Mouse (Mus musculus) hindbrain, embryonic 16.5 days (tissue): ENCODE results near the gene Ier5. TPM values are rescaled to one million over a fixed set of nuclear protein-coding genes. Genes with fewer than 3 reads are reported as not detected.

Experiments
- ATAC-seq: fragments of 200-750 bp; cut with Nextera tagmentation; 2 replicates; pipeline ENCODE4 v1.8.0; 2017; ENCODE audit warnings: moderate TSS enrichment, moderate library complexity
- H3K27ac ChIP-seq: fragments of 300-500 bp; sonication (generic); 2 replicates; pipeline ENCODE4 v1.5.1; 2014; ENCODE audit warnings: low read depth, mild to moderate bottlenecking, control low read depth, low read length, moderate library complexity
- H3K27me3 ChIP-seq: fragments of 300-500 bp; sonication (generic); replicated peaks from 2 replicates; pipeline ENCODE4 v1.6.1; 2014; ENCODE audit warnings: low read length; ENCODE audit not compliant: control insufficient read depth, insufficient read depth
- H3K36me3 ChIP-seq: fragments of 300-500 bp; sonication (generic); 2 replicates; pipeline ENCODE4 v1.6.1; 2014; ENCODE audit warnings: mild to moderate bottlenecking, low read length, moderate library complexity, mixed read lengths; ENCODE audit not compliant: control insufficient read depth, insufficient read depth
- H3K4me1 ChIP-seq: fragments of 300-500 bp; sonication (generic); 2 replicates; pipeline ENCODE4 v1.6.1; 2014; ENCODE audit warnings: low read depth, low read length; ENCODE audit not compliant: control insufficient read depth, insufficient read depth
- H3K4me2 ChIP-seq: fragments of 300-500 bp; sonication (generic); 2 replicates; pipeline ENCODE4 v1.6.1; 2014; ENCODE audit warnings: mild to moderate bottlenecking, low read length, control low read depth, moderate library complexity
- H3K4me3 ChIP-seq: fragments of 300-500 bp; sonication (generic); 2 replicates; pipeline ENCODE4 v1.5.1; 2014; ENCODE audit warnings: mild to moderate bottlenecking, low read length, control low read depth, moderate library complexity
- H3K9ac ChIP-seq: fragments of 300-500 bp; sonication (generic); 2 replicates; pipeline ENCODE4 v1.6.1; 2014; ENCODE audit warnings: low read depth, mild to moderate bottlenecking, control low read depth, low read length, moderate library complexity
- H3K9me3 ChIP-seq: fragments of 300-500 bp; sonication (generic); 2 replicates; pipeline ENCODE4 v1.6.1; 2014; ENCODE audit warnings: mild to moderate bottlenecking, low read length, moderate library complexity; ENCODE audit not compliant: control insufficient read depth
- WGBS: fragments of 180-500 bp; shearing (Covaris S2); extraction: QIAGEN DNeasy Blood & Tissue Kit; methylation state at CpG from one replicate; pipeline ENCODE4 v1.1.7; 2014; 5-methylcytosine and 5-hydroxymethylcytosine counted together
- polyA plus RNA-seq: library from polyadenylated mRNA; unstranded; fragments of >200 nt; fragmentation: Nextera tagmentation; extraction: Ambion mirVana; gene quantifications from 2 replicates; pipeline ENCODE4 v1.2.1, GENCODE M21; 2015

Gene Ier5
- polyA plus RNA-seq, 1 experiment from 2014 or later: 5.5 TPM

DNA sequence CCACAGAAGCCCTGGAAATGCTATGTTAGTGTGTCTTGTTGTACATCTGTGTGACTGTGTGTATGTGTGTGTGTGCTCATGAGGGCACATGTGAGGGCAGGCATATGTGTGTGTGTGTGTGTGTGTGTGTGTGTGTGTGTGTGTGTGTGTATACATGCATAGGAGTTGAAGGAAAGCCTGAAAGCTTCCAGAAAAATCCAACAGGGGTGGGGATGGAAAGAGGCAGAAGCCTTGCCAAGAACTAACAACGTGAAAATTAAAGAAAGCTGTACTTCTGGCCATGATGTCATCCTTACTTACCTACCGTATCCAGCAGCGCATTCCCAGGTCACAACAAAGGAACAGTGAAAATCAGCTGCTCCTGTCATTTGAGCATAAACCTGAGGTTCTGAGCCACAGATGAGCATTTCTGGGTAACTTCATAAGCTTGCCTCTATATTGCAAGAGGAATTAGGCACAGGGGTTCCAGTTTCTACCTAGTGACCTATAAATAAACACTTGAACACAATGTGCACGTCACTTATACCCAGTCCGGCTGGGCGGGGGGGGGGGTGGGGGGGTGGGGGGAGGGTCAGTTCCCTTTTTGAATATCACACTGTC lies 45.0 kb downstream of the Ier5 start:
- Histone ChIP-seq H3K36me3 (no peaks in the 10 kb centered on the region), H3K9ac (no peak overlapping the region), H3K4me3 (no peak overlapping the region), H3K9me3 (no peaks in the 10 kb centered on the region), H3K4me2 (no peak overlapping the region), H3K4me1 (peaks cover 23% of the 10 kb centered on the region), H3K27ac (no peak overlapping the region), H3K27me3 (no peaks in the 10 kb centered on the region)
- no peak for ATAC-seq
- WGBS: 53% methylated on average over 6 of the region's 6 CpGs

DNA sequence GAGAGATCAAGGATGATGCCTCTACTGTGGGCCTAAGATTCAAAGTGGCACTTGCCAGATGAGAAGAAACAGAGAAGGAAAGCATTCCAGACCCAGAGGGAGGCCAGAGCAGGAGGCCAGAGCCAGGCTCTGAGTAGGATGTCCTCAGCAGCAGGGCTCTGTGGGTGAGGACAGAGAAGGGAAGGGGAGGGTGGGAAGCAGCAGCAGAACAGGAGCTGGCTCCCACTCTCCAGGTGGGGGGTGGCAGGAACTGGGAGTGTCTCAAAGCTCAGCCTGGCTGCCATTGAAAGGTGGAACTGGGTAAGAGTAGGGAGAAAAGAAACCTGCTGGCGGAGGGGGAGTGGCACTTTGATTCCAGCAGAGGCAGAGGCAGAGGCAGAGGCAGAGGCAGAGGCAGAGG lies 46.1 kb downstream of the Ier5 start:
- H3K27ac ChIP-seq: 0 out of 2 replicates have a peak overlapping the region, but pooled peaks have one; percentile 44
- ATAC-seq: no peak
- H3K36me3 ChIP-seq: no peaks in the 10 kb centered on the region
- H3K4me1 ChIP-seq: peaks cover 24% of the 10 kb centered on the region
- no peaks in the 10 kb centered on the region for H3K27me3 ChIP-seq
- H3K9me3 ChIP-seq: no peaks in the 10 kb centered on the region
- no peak overlapping the region for H3K4me2 ChIP-seq
- no peak overlapping the region for H3K9ac ChIP-seq
- H3K4me3 ChIP-seq: no peak overlapping the region
- WGBS: 100% methylated on average over 1 of the region's 1 CpGs

DNA sequence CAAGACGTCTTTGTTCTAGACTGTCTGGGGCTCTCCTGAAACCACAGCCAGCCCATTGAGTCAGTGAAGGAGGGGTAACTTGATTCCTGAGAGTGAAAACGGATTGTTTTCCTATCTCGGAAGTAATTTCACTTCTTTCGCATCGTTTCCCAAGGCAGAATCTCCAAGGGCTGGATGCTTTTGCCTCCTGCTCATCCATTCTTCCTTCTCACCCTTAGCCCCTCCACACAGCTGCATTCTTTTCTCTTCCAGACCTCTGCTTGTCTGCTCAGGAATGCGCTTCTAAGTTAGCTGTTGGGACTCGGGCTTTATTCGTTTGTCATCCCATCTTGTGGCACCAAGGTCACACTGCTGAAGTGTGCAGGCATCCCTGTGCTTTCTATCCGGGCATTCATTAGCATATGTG lies 46.7 kb downstream of the Ier5 start:
- no peaks in the 10 kb centered on the region for H3K9me3 ChIP-seq
- no peaks in the 10 kb centered on the region for H3K36me3 ChIP-seq
- no peak overlapping the region for H3K4me3 ChIP-seq
- peaks cover 24% of the 10 kb centered on the region for H3K4me1 ChIP-seq
- H3K27me3 ChIP-seq: no peaks in the 10 kb centered on the region
- 0 out of 2 replicates have a peak overlapping the region, but pooled peaks have one; percentile 11 for H3K9ac ChIP-seq
- peak overlapping the region; percentile 44; the same call in 1 of the 2 replicates for H3K27ac ChIP-seq
- 14% methylated on average over 9 of the region's 9 CpGs for WGBS
- H3K4me2 ChIP-seq: no peak overlapping the region
- no peak for ATAC-seq

DNA sequence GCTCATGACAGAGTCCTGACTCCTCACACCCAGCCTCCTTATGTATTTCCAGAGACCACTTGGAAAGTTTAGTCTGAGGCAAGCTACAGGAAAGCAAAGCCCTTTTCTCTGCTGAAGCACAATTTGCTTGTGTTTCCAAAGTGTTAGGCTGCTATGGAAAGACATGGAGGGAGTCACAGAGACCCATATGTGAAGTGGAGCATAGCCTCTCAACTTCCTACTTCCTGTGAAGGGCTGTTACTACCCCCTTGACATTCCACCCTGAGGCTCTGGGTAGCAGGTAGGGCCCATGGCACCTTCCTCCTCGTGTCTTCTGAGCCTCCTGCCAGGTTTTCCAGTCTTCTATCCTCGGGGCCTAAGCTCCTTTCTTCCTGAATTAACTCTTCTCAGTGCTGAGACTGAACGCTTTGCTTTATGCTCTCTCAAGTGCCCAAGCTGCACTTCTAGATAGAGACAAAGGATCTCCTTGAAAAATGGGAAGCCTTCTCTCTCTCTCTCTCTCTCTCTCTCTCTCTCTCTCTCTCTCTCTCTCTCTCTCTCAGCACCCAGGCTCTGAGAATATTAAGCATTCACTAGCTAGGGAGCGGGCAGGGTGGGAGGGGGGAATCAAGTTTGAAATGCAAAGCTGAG lies 47.2 kb downstream of the Ier5 start:
- H3K9ac ChIP-seq: no peak overlapping the region
- H3K36me3 ChIP-seq: no peaks in the 10 kb centered on the region
- peaks cover 24% of the 10 kb centered on the region for H3K4me1 ChIP-seq
- H3K9me3 ChIP-seq: no peaks in the 10 kb centered on the region
- H3K27ac ChIP-seq: peak overlapping the region; percentile 27; the same call in 1 of the 2 replicates
- 11% methylated on average over 4 of the region's 4 CpGs for WGBS
- no peak overlapping the region for H3K4me3 ChIP-seq
- H3K4me2 ChIP-seq: no peak overlapping the region
- no peak for ATAC-seq
- no peaks in the 10 kb centered on the region for H3K27me3 ChIP-seq

DNA sequence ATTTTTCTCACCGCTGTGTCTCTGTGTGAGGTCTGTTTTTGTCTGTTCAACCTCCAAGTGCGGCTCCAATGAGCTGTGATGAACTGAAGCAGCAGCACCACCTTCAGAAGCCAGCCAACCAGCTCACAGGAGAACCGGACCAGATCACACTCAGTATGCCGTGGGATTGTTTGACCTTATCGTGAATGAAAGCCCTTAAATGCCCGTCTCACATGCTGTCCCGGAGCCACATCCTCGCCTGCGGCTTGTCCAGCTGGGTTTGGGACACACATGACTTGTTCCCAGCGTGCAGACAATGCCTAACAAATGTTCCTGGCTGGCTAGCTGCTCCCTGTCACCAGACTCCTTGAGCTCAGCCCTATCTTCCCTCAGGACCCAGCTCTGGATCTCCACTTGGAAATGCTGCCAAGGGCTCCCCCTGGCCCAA lies 47.7 kb downstream of the Ier5 start:
- Histone ChIP-seq H3K4me1 (peaks cover 24% of the 10 kb centered on the region), H3K4me3 (no peak overlapping the region), H3K27ac (peak overlapping the region; percentile 27; the same call in 1 of the 2 replicates), H3K9ac (no peak overlapping the region), H3K4me2 (no peak overlapping the region), H3K9me3 (no peaks in the 10 kb centered on the region), H3K27me3 (no peaks in the 10 kb centered on the region), H3K36me3 (no peaks in the 10 kb centered on the region)
- 13% methylated on average over 10 of the region's 10 CpGs for WGBS
- ATAC-seq: peak; percentile 53; the same call in 1 of the 2 replicates

DNA sequence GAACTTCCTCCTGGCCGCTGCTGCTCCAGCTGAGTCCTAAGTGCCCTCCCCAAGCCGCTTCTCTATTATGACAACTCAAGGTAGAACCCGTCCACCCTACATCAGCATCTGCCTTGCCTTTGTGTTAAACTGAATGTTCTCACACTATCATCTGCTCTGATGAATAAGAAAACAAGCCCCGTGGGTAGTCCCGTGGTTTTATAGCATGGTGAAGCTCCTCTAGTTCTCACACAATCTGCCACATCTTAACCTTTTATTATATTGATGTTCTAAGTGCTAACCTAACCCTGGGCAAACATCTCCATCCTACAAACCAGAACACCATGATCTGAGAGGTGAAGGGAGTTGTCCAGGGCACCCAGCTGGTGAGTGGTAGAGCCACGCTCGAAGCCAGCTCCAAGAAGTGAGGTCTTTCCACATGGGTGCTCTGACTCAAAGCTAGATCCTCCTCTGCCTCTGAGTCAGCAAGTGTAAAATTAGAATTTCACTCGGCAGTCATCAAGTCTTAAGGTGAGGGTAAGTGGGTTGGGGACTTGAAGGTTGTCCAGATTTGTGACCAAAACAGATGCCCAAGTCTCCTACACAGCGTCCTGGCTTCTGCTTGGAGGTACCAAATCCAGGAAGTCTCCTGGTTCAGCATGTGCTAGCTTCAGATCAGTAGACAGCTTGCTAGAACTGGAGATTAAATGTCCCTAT lies 48.4 kb downstream of the Ier5 start:
- Histone ChIP-seq H3K9ac (no peak overlapping the region), H3K9me3 (no peaks in the 10 kb centered on the region), H3K4me1 (peaks cover 24% of the 10 kb centered on the region), H3K27ac (0 out of 2 replicates have a peak overlapping the region, but pooled peaks have one; percentile 5), H3K36me3 (no peaks in the 10 kb centered on the region), H3K4me2 (no peak overlapping the region), H3K4me3 (no peak overlapping the region), H3K27me3 (no peaks in the 10 kb centered on the region)
- 81% methylated on average over 9 of the region's 9 CpGs for WGBS
- no peak for ATAC-seq

DNA sequence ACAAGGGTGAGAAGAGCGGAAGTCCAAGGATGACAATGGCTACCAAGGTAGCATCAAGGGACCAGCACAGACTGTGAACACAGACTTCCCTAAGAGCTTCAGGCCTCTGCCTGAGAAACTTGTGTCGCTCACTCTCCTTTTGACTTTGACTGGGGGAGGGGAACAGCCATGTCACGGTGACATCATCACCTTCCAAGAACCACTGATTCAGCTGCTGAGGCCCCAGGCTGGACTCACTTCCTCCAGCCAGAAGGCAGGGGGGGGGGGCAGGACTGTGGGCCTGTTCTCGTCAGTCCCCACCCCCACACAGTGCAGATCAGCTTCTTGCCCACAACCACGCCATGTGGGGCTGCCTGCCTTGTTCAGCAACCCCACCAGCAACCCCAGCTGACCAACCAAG lies 49.3 kb downstream of the Ier5 start:
- Histone ChIP-seq H3K4me2 (no peak overlapping the region), H3K27ac (no peak overlapping the region), H3K9me3 (no peaks in the 10 kb centered on the region), H3K27me3 (no peaks in the 10 kb centered on the region), H3K4me3 (no peak overlapping the region), H3K36me3 (no peaks in the 10 kb centered on the region), H3K9ac (no peak overlapping the region), H3K4me1 (peaks cover 24% of the 10 kb centered on the region)
- no peak for ATAC-seq
- 44% methylated on average over 5 of the region's 5 CpGs for WGBS

DNA sequence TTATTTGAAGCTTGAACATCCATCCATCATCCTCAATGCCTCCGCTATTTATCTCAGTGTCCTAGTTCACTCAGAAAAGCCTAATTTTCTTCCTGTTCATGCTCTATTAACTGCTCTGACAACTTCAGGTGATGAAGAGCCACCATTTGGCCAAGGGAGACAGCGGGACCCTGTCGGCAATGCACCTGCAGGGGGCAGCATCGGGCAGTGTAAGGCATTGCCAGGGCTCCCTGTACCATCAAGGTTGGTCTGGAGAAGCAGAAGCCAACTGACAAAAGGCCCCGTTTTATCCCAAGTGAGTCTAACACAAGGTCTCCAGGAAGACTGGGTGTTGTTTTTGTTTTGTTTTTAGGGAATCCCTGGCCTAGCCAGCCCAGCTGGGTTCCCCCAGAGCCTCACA lies 50.5 kb downstream of the Ier5 start:
- ATAC-seq: peak; percentile 83
- WGBS: 4% methylated on average over 5 of the region's 5 CpGs

More for the DNA sequence above, 50.5 kb downstream of the Ier5 start:
- Histone ChIP-seq H3K36me3 (no peaks in the 10 kb centered on the region), H3K9me3 (no peaks in the 10 kb centered on the region), H3K4me3 (no peak overlapping the region), H3K9ac (no peak overlapping the region), H3K4me2 (no peak overlapping the region), H3K27ac (no peak overlapping the region), H3K27me3 (no peaks in the 10 kb centered on the region), H3K4me1 (peaks cover 24% of the 10 kb centered on the region)
